Mouse (Mus musculus): Measurements from ENCODE around the gene Vsx1. TPM values are rescaled to one million over a fixed set of nuclear protein-coding genes. Genes with fewer than 3 reads are reported as not detected.

Vsx1 gene
- polyA plus RNA-seq, 1 experiment from 2014 or later = not detected

- no peak for DNase-seq (ENCODE audit: low spot score)
- no peak overlapping the region for H3K27ac ChIP-seq (ENCODE audit: low read length)
- no peaks in the 10 kb centered on the region for H3K36me3 ChIP-seq (ENCODE audit: insufficient read depth, low read length)
- H3K9me3 ChIP-seq (ENCODE audit: low read length) = no peaks in the 10 kb centered on the region
- no peak overlapping the region for H3K4me3 ChIP-seq (ENCODE audit: low read depth, low read length)
- ATAC-seq = no peak
- no peak overlapping the region for H3K9ac ChIP-seq (replicated peaks; ENCODE audit: low read depth)
- H3K4me1 ChIP-seq (ENCODE audit: insufficient read depth, low read depth, low read length) = no peaks in the 10 kb centered on the region
- TF ChIP-seq CTCF (IDR thresholded peaks at IDR 0.05) (no peak), EP300 (IDR thresholded peaks at IDR 0.05) (no peak)
- 39% methylated on average over 2 of the region's 2 CpGs for WGBS
- H3K4me2 ChIP-seq (replicated peaks; ENCODE audit: low read depth, low read length) = no peak overlapping the region
- H3K27me3 ChIP-seq (replicated peaks; ENCODE audit: insufficient read depth, low read length) = no peaks in the 10 kb centered on the region
These were observed 50.8 kb downstream of the Vsx1 start for GRCm38 (mm10) chr2:150638370-150638733.

DNA sequence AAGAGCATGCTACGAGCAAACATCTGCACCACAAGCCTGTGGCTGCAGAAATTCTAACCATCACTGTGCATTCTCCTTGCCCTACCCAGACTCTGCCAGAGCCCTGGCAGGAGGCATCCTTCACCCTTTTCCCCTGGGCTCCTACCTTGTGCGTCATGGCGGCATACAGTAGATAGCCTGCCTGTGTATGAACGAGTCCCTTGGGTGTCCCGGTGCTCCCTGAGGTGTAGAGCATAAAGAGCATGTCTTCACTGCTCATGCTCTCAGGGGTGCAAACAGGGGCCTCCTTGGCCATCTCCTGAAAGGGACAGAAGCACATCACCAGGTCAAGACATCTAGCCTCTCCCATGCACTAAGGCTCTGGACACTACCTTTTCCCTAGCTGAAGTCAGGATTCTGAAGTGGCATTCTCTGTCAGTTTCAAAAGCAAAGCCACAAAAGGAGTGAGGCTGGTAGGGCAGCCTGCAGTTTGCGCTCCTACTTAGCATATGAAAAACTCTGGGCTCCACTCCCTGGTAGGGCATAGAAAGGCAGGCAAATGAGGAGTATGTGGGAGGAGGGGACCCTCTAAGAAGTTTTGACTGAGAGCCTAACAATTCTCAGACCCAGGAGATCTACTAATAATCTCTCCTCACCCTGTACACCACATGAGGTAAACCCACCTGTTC, 51.3 kb downstream of the Vsx1 start:
- Histone ChIP-seq H3K27ac (ENCODE audit: low read length) (no peak overlapping the region), H3K9me3 (ENCODE audit: low read length) (no peaks in the 10 kb centered on the region), H3K4me3 (ENCODE audit: low read depth, low read length) (no peak overlapping the region), H3K36me3 (ENCODE audit: insufficient read depth, low read length) (no peaks in the 10 kb centered on the region), H3K4me1 (ENCODE audit: insufficient read depth, low read depth, low read length) (no peaks in the 10 kb centered on the region), H3K4me2 (replicated peaks; ENCODE audit: low read depth, low read length) (no peak overlapping the region), H3K9ac (replicated peaks; ENCODE audit: low read depth) (no peak overlapping the region), H3K27me3 (replicated peaks; ENCODE audit: insufficient read depth, low read length) (no peaks in the 10 kb centered on the region)
- TF ChIP-seq EP300 (IDR thresholded peaks at IDR 0.05) (no peak), CTCF (IDR thresholded peaks at IDR 0.05) (no peak)
- WGBS = 70% methylated on average over 6 of the region's 6 CpGs
- DNase-seq (ENCODE audit: low spot score) (no peak), ATAC-seq (no peak)

GRCm38 (mm10) chr2:150635877-150636446, 53.2 kb downstream of the Vsx1 start:
- Histone ChIP-seq H3K9me3 (ENCODE audit: low read length) (no peaks in the 10 kb centered on the region), H3K27ac (ENCODE audit: low read length) (no peak overlapping the region), H3K4me1 (ENCODE audit: insufficient read depth, low read depth, low read length) (no peaks in the 10 kb centered on the region), H3K4me2 (replicated peaks; ENCODE audit: low read depth, low read length) (no peak overlapping the region), H3K36me3 (ENCODE audit: insufficient read depth, low read length) (no peaks in the 10 kb centered on the region), H3K9ac (replicated peaks; ENCODE audit: low read depth) (no peak overlapping the region), H3K4me3 (ENCODE audit: low read depth, low read length) (no peak overlapping the region), H3K27me3 (replicated peaks; ENCODE audit: insufficient read depth, low read length) (no peaks in the 10 kb centered on the region)
- no peak for DNase-seq (ENCODE audit: low spot score)
- WGBS = 68% methylated on average over 3 of the region's 3 CpGs
- ATAC-seq = no peak
- TF ChIP-seq EP300 (IDR thresholded peaks at IDR 0.05) (no peak), CTCF (IDR thresholded peaks at IDR 0.05) (no peak)

Other genes starting within 250 kb of the Vsx1 start
- gene Zfp442, start 237.9 kb downstream of the Vsx1 start, polyA plus RNA-seq (2015; fragmentation: Nextera tagmentation; extraction: Ambion mirVana) = 2.1 and 2.7 TPM in 2 replicates
- not detected in 2 replicates for gene Zfp345, start 204.3 kb downstream of the Vsx1 start, polyA plus RNA-seq (2015; fragmentation: Nextera tagmentation; extraction: Ambion mirVana)
- 0.32 and 0.46 TPM in 2 replicates for gene Cst7, start 118.9 kb downstream of the Vsx1 start, polyA plus RNA-seq (2015; fragmentation: Nextera tagmentation; extraction: Ambion mirVana)
- gene Apmap, start 80.8 kb downstream of the Vsx1 start, polyA plus RNA-seq (2015; fragmentation: Nextera tagmentation; extraction: Ambion mirVana) = 44.1 and 50.7 TPM in 2 replicates
- gene Acss1, start 20.9 kb downstream of the Vsx1 start, polyA plus RNA-seq (2015; fragmentation: Nextera tagmentation; extraction: Ambion mirVana) = 12.9 and 13.4 TPM in 2 replicates
- 10.1 and 11.2 TPM in 2 replicates for gene Entpd6, start 59.7 kb upstream of the Vsx1 start, polyA plus RNA-seq (2015; fragmentation: Nextera tagmentation; extraction: Ambion mirVana)
- 43.5 and 56.6 TPM in 2 replicates for gene Pygb, start 97.4 kb upstream of the Vsx1 start, polyA plus RNA-seq (2015; fragmentation: Nextera tagmentation; extraction: Ambion mirVana)
- 56.5 and 57.3 TPM in 2 replicates for gene Abhd12, start 215.4 kb upstream of the Vsx1 start, polyA plus RNA-seq (2015; fragmentation: Nextera tagmentation; extraction: Ambion mirVana)
- gene Gins1, start 216.0 kb upstream of the Vsx1 start, polyA plus RNA-seq (2015; fragmentation: Nextera tagmentation; extraction: Ambion mirVana) = 4.4 and 6.1 TPM in 2 replicates

Measured in lung, postnatal 0 days (tissue).